Mouse (Mus musculus) liver, embryonic 14 days (tissue): ENCODE results near the gene Arrdc3. TPM values are rescaled to one million over a fixed set of nuclear protein-coding genes. Genes with fewer than 3 reads are reported as not detected.

ENCODE experiments used
- polyA plus RNA-seq: library from polyadenylated mRNA; depleted of rRNA; stranded (reverse); fragments of >200 nt; gene quantifications from 2 replicates; pipeline ENCODE4 v1.2.3, GENCODE M21; 2012; rRNA removed

Gene Arrdc3
- polyA plus RNA-seq, result 7.1 and 8.3 TPM in 2 replicates

GRCm38 (mm10) chr13:80883190-80883589 is at the start of gene Arrdc3:
Gene Arrdc3 (plus strand): TSS chr13:80883384.

